ENCODE assay signal across 18 mouse cellular contexts in the genomic region with DNA sequence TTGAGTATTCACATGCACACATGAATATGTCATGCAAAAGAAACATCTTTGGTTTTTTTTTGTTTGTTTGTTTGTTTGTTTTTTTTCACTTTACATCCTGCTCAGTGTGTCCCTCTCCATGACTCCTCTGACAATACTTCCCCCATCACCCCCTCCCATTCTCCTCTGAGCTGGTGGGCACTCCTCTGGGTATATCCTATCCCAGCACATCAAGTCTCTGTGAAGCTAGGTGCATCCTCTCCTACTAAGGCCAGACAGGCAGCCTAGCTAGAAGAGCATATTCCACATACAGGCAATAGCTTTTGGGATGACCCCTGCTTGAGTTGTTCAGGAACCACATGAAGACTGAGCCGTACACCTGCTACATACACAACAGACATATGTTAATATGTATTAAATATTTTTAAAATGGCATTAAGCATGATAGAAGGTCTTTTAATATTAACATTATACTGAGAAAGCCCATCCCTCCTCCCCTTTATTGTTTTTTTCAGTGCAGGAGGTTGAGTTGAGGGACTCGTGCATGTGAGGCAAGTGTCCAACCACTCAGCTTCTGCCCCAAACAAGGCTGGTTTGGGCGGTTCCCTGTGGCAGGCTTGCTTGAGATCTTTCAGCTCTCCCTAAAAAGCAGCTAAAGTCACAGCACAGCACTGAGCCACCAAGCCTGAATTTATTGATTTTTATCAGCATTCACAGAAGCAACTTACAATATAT.
DNase-seq lines count a peak whose midpoint lies in the region; ATAC-seq lines count a peak whose summit lies in the region.
"Had no signal": no experiment of that assay in that cellular context is flagged by ENCODE, and none has a peak within 500 bp of the region (broad histone marks: within the 10 kb centered on the region; RNA-seq: fewer than 3 reads in every experiment).

No protein-coding gene starts in this region.

- ATAC-seq in forebrain, embryonic 14.5 days, result 0 out of 2 replicates have a peak, but pooled peaks have one; percentile 34
- ATAC-seq in forebrain, embryonic 12.5 days (ENCODE audit: low FRiP score), result no peak
- peak; percentile 60; the same call in 1 of the 2 replicates for ATAC-seq in hindbrain, embryonic 12.5 days (ENCODE audit: low FRiP score)
- ATAC-seq in hindbrain, embryonic 14.5 days (ENCODE audit: low FRiP score), result no peak
- ATAC-seq in midbrain, embryonic 15.5 days (replicated peaks), result 0 out of 2 replicates have a peak, but pooled peaks have one; percentile 24
- ATAC-seq in midbrain, embryonic 16.5 days, result no peak; the same call in 1 of the 2 replicates
- ATAC-seq in neural tube, embryonic 14.5 days (ENCODE audit: low read depth), result peak; percentile 36
- ATAC-seq: intestine, embryonic 16.5 days had no signal

- H3K4me1 ChIP-seq in forebrain, embryonic 14.5 days (ENCODE audit: control insufficient read depth, insufficient read depth, low read length), result no peaks in the 10 kb centered on the region
- no peaks in the 10 kb centered on the region for H3K4me1 ChIP-seq in forebrain, embryonic 12.5 days
- H3K4me1 ChIP-seq in hindbrain, embryonic 12.5 days, result no peaks in the 10 kb centered on the region
- no peaks in the 10 kb centered on the region for H3K4me1 ChIP-seq in hindbrain, embryonic 14.5 days (replicated peaks; ENCODE audit: control insufficient read depth, insufficient read depth, low read length)
- no peaks in the 10 kb centered on the region for H3K4me1 ChIP-seq in midbrain, embryonic 15.5 days
- H3K4me1 ChIP-seq in midbrain, embryonic 16.5 days (ENCODE audit: control insufficient read depth, insufficient read depth, low read length), result no peaks in the 10 kb centered on the region
- no peaks in the 10 kb centered on the region for H3K4me1 ChIP-seq in neural tube, embryonic 14.5 days (ENCODE audit: control insufficient read depth, insufficient read depth, low read length)
- H3K4me1 ChIP-seq: embryonic facial prominence, embryonic 15.5 days; heart, embryonic 10.5 days had no signal

- no peaks in the 10 kb centered on the region for H3K36me3 ChIP-seq in forebrain, embryonic 14.5 days (ENCODE audit: control insufficient read depth, insufficient read depth, low read length)
- no peaks in the 10 kb centered on the region for H3K36me3 ChIP-seq in forebrain, embryonic 12.5 days (replicated peaks)
- no peaks in the 10 kb centered on the region for H3K36me3 ChIP-seq in hindbrain, embryonic 12.5 days
- H3K36me3 ChIP-seq in hindbrain, embryonic 14.5 days (replicated peaks; ENCODE audit: control insufficient read depth, insufficient read depth), result no peaks in the 10 kb centered on the region
- no peaks in the 10 kb centered on the region for H3K36me3 ChIP-seq in midbrain, embryonic 15.5 days (replicated peaks)
- no peaks in the 10 kb centered on the region for H3K36me3 ChIP-seq in midbrain, embryonic 16.5 days (ENCODE audit: control insufficient read depth, insufficient read depth, low read length)
- H3K36me3 ChIP-seq in neural tube, embryonic 14.5 days (ENCODE audit: control insufficient read depth, insufficient read depth, low read length), result no peaks in the 10 kb centered on the region
- H3K36me3 ChIP-seq: embryonic facial prominence, embryonic 15.5 days; heart, embryonic 10.5 days had no signal

- no peak overlapping the region for H3K4me3 ChIP-seq in forebrain, embryonic 14.5 days (ENCODE audit: low read depth, low read length)
- H3K4me3 ChIP-seq in forebrain, embryonic 12.5 days (replicated peaks), result no peak overlapping the region
- H3K4me3 ChIP-seq in hindbrain, embryonic 12.5 days, result no peak overlapping the region
- no peak overlapping the region for H3K4me3 ChIP-seq in hindbrain, embryonic 14.5 days (replicated peaks; ENCODE audit: low read length)
- H3K4me3 ChIP-seq in midbrain, embryonic 15.5 days, result no peak overlapping the region
- no peak overlapping the region for H3K4me3 ChIP-seq in midbrain, embryonic 16.5 days (ENCODE audit: low read depth, low read length)
- H3K4me3 ChIP-seq in neural tube, embryonic 14.5 days (ENCODE audit: low read depth, low read length), result no peak overlapping the region
- H3K4me3 ChIP-seq: embryonic facial prominence, embryonic 15.5 days; erythroblast, embryonic 14.5 days; heart, embryonic 10.5 days had no signal

- H3K27ac ChIP-seq in forebrain, embryonic 14.5 days (ENCODE audit: low read depth, low read length), result no peak overlapping the region; the same call in 1 of the 2 replicates
- no peak overlapping the region for H3K27ac ChIP-seq in forebrain, embryonic 12.5 days
- no peak overlapping the region for H3K27ac ChIP-seq in hindbrain, embryonic 12.5 days
- H3K27ac ChIP-seq in hindbrain, embryonic 14.5 days, result no peak overlapping the region
- H3K27ac ChIP-seq in midbrain, embryonic 15.5 days, result no peak overlapping the region
- no peak overlapping the region for H3K27ac ChIP-seq in midbrain, embryonic 16.5 days (ENCODE audit: low read length)
- H3K27ac ChIP-seq in neural tube, embryonic 14.5 days (ENCODE audit: low read depth, low read length), result no peak overlapping the region
- H3K27ac ChIP-seq: embryonic facial prominence, embryonic 15.5 days; heart, embryonic 10.5 days had no signal

- no peaks in the 10 kb centered on the region for H3K9me3 ChIP-seq in forebrain, embryonic 14.5 days (replicated peaks; ENCODE audit: control insufficient read depth, low read length)
- H3K9me3 ChIP-seq in forebrain, embryonic 12.5 days, result no peaks in the 10 kb centered on the region
- no peaks in the 10 kb centered on the region for H3K9me3 ChIP-seq in hindbrain, embryonic 12.5 days (replicated peaks)
- H3K9me3 ChIP-seq in hindbrain, embryonic 14.5 days (ENCODE audit: control insufficient read depth, low read length), result no peaks in the 10 kb centered on the region
- no peaks in the 10 kb centered on the region for H3K9me3 ChIP-seq in midbrain, embryonic 15.5 days
- no peaks in the 10 kb centered on the region for H3K9me3 ChIP-seq in midbrain, embryonic 16.5 days (replicated peaks; ENCODE audit: control insufficient read depth, low read length, poor library complexity, severe bottlenecking)
- H3K9me3 ChIP-seq in neural tube, embryonic 14.5 days (ENCODE audit: control insufficient read depth, low read length), result no peaks in the 10 kb centered on the region
- H3K9me3 ChIP-seq: embryonic facial prominence, embryonic 15.5 days; heart, embryonic 10.5 days had no signal

- H3K4me2 ChIP-seq in forebrain, embryonic 14.5 days (ENCODE audit: low read length), result no peak overlapping the region
- no peak overlapping the region for H3K4me2 ChIP-seq in forebrain, embryonic 12.5 days
- no peak overlapping the region for H3K4me2 ChIP-seq in hindbrain, embryonic 12.5 days (replicated peaks)
- H3K4me2 ChIP-seq in hindbrain, embryonic 14.5 days (replicated peaks), result no peak overlapping the region
- H3K4me2 ChIP-seq in midbrain, embryonic 15.5 days, result no peak overlapping the region
- no peak overlapping the region for H3K4me2 ChIP-seq in midbrain, embryonic 16.5 days (ENCODE audit: low read length)
- H3K4me2 ChIP-seq in neural tube, embryonic 14.5 days (ENCODE audit: low read depth, low read length), result no peak overlapping the region
- H3K4me2 ChIP-seq: embryonic facial prominence, embryonic 15.5 days had no signal

- no peaks in the 10 kb centered on the region for H3K27me3 ChIP-seq in forebrain, embryonic 14.5 days (replicated peaks; ENCODE audit: control insufficient read depth, insufficient read depth, low read length)
- no peaks in the 10 kb centered on the region for H3K27me3 ChIP-seq in forebrain, embryonic 12.5 days
- no peaks in the 10 kb centered on the region for H3K27me3 ChIP-seq in hindbrain, embryonic 12.5 days
- no peaks in the 10 kb centered on the region for H3K27me3 ChIP-seq in hindbrain, embryonic 14.5 days (ENCODE audit: control insufficient read depth, insufficient read depth, low read length)
- H3K27me3 ChIP-seq in midbrain, embryonic 15.5 days (replicated peaks), result no peaks in the 10 kb centered on the region
- H3K27me3 ChIP-seq in midbrain, embryonic 16.5 days (ENCODE audit: control insufficient read depth, insufficient read depth, low read depth, low read length), result no peaks in the 10 kb centered on the region
- no peaks in the 10 kb centered on the region for H3K27me3 ChIP-seq in neural tube, embryonic 14.5 days (ENCODE audit: control insufficient read depth, insufficient read depth, low read length)
- H3K27me3 ChIP-seq: embryonic facial prominence, embryonic 15.5 days had no signal

- no peak overlapping the region for H3K9ac ChIP-seq in forebrain, embryonic 14.5 days (ENCODE audit: low read length)
- no peak overlapping the region for H3K9ac ChIP-seq in forebrain, embryonic 12.5 days
- no peak overlapping the region for H3K9ac ChIP-seq in hindbrain, embryonic 12.5 days
- H3K9ac ChIP-seq in hindbrain, embryonic 14.5 days, result no peak overlapping the region
- H3K9ac ChIP-seq in midbrain, embryonic 15.5 days, result no peak overlapping the region
- H3K9ac ChIP-seq in midbrain, embryonic 16.5 days (ENCODE audit: low read depth, low read length), result no peak overlapping the region
- no peak overlapping the region for H3K9ac ChIP-seq in neural tube, embryonic 14.5 days (replicated peaks; ENCODE audit: low read depth, low read length)
- H3K9ac ChIP-seq: embryonic facial prominence, embryonic 15.5 days had no signal

- DNase-seq in forebrain, embryonic 14.5 days (ENCODE audit: low spot score), result no peak
- no peak for DNase-seq in hindbrain, embryonic 14.5 days (ENCODE audit: low spot score)
- DNase-seq: adrenal gland, postnatal 10 days; cerebellum, adult 11 months; cerebellum, adult 8-10 months; embryo, embryonic 11 days; heart, adult 18-20 months; heart, postnatal 10 days; heart, postnatal 4 days had no signal

- 70% methylated on average over 3 of the region's 3 CpGs for WGBS in forebrain, embryonic 14.5 days
- WGBS in forebrain, embryonic 12.5 days, result 78% methylated on average over 3 of the region's 3 CpGs
- WGBS in hindbrain, embryonic 12.5 days, result 83% methylated on average over 3 of the region's 3 CpGs
- 77% methylated on average over 3 of the region's 3 CpGs for WGBS in hindbrain, embryonic 14.5 days
- 76% methylated on average over 3 of the region's 3 CpGs for WGBS in midbrain, embryonic 15.5 days
- 78% methylated on average over 3 of the region's 3 CpGs for WGBS in midbrain, embryonic 16.5 days
- 71% methylated on average over 3 of the region's 3 CpGs for WGBS in neural tube, embryonic 14.5 days

Comparison
In these comparisons a context has a peak if more than half of its experiments do, and no peak if none do; other contexts are left out.
1. ATAC-seq: peak in forebrain, embryonic 14.5 days (single experiment), hindbrain, embryonic 12.5 days (single experiment), midbrain, embryonic 15.5 days (single experiment) and neural tube, embryonic 14.5 days (single experiment); none in forebrain, embryonic 12.5 days (single experiment), hindbrain, embryonic 14.5 days (single experiment) and midbrain, embryonic 16.5 days (single experiment).